Mouse (Mus musculus) embryonic facial prominence, embryonic 14.5 days (tissue): ENCODE measurements around the gene Macf1. TPM values are rescaled to one million over a fixed set of nuclear protein-coding genes. Genes with fewer than 3 reads are reported as not detected.

Experiments used
- ATAC-seq: fragments of 200-750 bp; cut with Nextera tagmentation; 2 replicates; pipeline ENCODE4 v1.8.0; 2017; ENCODE audit warnings: low read depth, moderate number of reproducible peaks, moderate TSS enrichment
- DNase-seq: peaks from one replicate; pipeline ENCODE4 v3.0.0-alpha.2; 2015; ENCODE audit warnings: low spot score
- H3K27ac ChIP-seq: fragments of 300-500 bp; sonication (generic); replicated peaks from 2 replicates; pipeline ENCODE4 v1.5.1; 2014; ENCODE audit warnings: low read depth, mild to moderate bottlenecking, low read length, moderate library complexity
- H3K27me3 ChIP-seq: fragments of 300-500 bp; sonication (generic); replicated peaks from 2 replicates; pipeline ENCODE4 v1.6.1; 2014; ENCODE audit warnings: low read length; ENCODE audit not compliant: control insufficient read depth, insufficient read depth
- H3K36me3 ChIP-seq: fragments of 300-500 bp; sonication (generic); 2 replicates; pipeline ENCODE4 v1.6.1; 2014; ENCODE audit warnings: low read length, mixed read lengths; ENCODE audit not compliant: control insufficient read depth, insufficient read depth
- H3K4me1 ChIP-seq: fragments of 300-500 bp; sonication (generic); 2 replicates; pipeline ENCODE4 v1.6.1; 2014; ENCODE audit warnings: antibody characterized with exemption, low read length; ENCODE audit not compliant: control insufficient read depth, insufficient read depth
- H3K4me2 ChIP-seq: fragments of 300-500 bp; sonication (generic); 2 replicates; pipeline ENCODE4 v1.6.1; 2014; ENCODE audit warnings: low read depth, mild to moderate bottlenecking, low read length, moderate library complexity, mixed read lengths
- H3K4me3 ChIP-seq: fragments of 300-500 bp; sonication (generic); 2 replicates; pipeline ENCODE4 v1.5.1; 2014; ENCODE audit warnings: low read depth, mild to moderate bottlenecking, low read length
- H3K9ac ChIP-seq: fragments of 300-500 bp; sonication (generic); 2 replicates; pipeline ENCODE4 v1.6.1; 2014; ENCODE audit warnings: low read depth, mild to moderate bottlenecking, low read length, moderate library complexity, mixed read lengths
- H3K9me3 ChIP-seq: fragments of 300-500 bp; sonication (generic); 2 replicates; pipeline ENCODE4 v1.6.1; 2016; ENCODE audit warnings: low read length; ENCODE audit not compliant: control insufficient read depth
- WGBS: fragments of 180-500 bp; shearing (Covaris S2); extraction: QIAGEN DNeasy Blood & Tissue Kit; methylation state at CpG from one replicate; pipeline ENCODE4 v1.1.7; 2014; 5-methylcytosine and 5-hydroxymethylcytosine counted together
- polyA plus RNA-seq: library from polyadenylated mRNA; unstranded; fragments of >200 nt; fragmentation: Nextera tagmentation; extraction: Ambion mirVana; gene quantifications from 2 replicates; pipeline ENCODE4 v1.2.1, GENCODE M21; 2014

Gene Macf1
- polyA plus RNA-seq, 1 experiment from 2014 or later, result 80.5 TPM

DNA sequence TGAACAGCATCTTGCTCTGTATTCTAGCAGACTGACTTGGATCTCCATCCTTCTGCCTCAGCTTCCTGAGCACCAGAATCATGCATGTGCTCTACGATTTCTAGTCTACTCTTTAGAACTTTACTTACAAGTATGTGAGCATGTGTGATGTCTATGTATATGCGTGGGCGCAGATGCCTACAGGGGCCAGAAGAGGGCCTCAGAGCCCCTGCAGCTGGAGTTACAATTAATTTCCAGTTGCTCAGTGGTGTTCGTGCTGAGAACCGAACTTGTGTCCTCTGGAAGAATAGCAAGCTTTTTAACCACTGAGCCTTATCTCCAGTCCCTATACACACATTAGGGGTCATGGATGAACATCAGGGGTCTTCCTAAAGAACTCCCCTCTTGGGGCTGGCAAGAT, 23.2 kb upstream of the Macf1 start:
- Histone ChIP-seq H3K4me2 (no peak overlapping the region), H3K4me1 (no peaks in the 10 kb centered on the region), H3K9me3 (no peaks in the 10 kb centered on the region), H3K9ac (no peak overlapping the region), H3K4me3 (no peak overlapping the region), H3K36me3 (peaks cover 13% of the 10 kb centered on the region), H3K27ac (no peak overlapping the region), H3K27me3 (no peaks in the 10 kb centered on the region)
- ATAC-seq (no peak), DNase-seq (no peak)
- 92% methylated on average over 5 of the region's 5 CpGs for WGBS

DNA sequence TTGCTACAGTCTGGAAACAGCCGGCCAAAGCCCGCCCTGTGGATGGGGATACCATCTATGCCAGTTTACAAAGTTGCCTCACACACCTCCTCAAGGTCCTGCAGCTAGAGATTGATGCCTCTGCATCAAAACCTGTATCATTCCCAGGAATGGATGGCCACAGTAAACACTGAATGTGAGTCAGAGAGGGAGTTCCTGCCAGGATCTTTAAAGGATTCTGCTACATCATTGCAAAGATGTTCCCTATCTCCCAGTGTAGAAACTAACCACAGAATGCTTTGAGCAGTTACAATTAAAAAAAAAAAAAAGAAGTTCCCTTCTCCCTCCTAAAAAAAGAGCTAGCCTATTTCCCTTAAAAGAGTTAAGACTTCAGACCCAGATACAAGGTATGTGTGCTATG, 21.2 kb upstream of the Macf1 start:
- no peaks in the 10 kb centered on the region for H3K9me3 ChIP-seq
- H3K4me2 ChIP-seq, result no peak overlapping the region
- no peaks in the 10 kb centered on the region for H3K36me3 ChIP-seq
- H3K27ac ChIP-seq, result no peak overlapping the region
- 90% methylated on average over 2 of the region's 2 CpGs for WGBS
- H3K4me3 ChIP-seq, result no peak overlapping the region
- H3K4me1 ChIP-seq, result no peaks in the 10 kb centered on the region
- ATAC-seq, result no peak
- no peaks in the 10 kb centered on the region for H3K27me3 ChIP-seq
- DNase-seq, result no peak
- H3K9ac ChIP-seq, result no peak overlapping the region

DNA sequence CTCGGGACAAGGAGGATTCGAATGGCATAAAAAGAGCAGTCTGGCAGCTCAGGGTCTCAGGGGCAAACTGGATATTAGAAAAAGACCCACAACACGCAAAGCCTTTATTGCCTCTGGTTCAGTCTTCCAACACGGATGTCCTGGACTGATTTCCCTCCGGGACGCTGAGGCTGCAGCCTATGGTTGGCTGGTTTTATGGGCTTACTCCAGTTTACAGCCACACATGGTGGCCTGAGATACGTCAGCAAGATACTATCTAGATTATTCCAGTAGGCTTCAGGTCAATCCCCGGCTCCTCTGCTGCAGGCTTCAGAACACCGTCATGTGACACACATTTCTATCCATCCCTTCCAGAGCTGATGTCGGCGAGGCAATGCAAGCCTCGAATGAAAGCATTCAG, 9.2 kb upstream of the Macf1 start:
- no peak for DNase-seq
- no peak for ATAC-seq
- 84% methylated on average over 12 of the region's 12 CpGs for WGBS
- H3K36me3 ChIP-seq, result no peaks in the 10 kb centered on the region
- no peaks in the 10 kb centered on the region for H3K27me3 ChIP-seq
- no peak overlapping the region for H3K9ac ChIP-seq
- H3K27ac ChIP-seq, result no peak overlapping the region
- H3K4me2 ChIP-seq, result no peak overlapping the region
- H3K9me3 ChIP-seq, result no peaks in the 10 kb centered on the region
- H3K4me3 ChIP-seq, result no peak overlapping the region
- no peaks in the 10 kb centered on the region for H3K4me1 ChIP-seq

GRCm38 (mm10) chr4:123692071-123692470, 7.9 kb upstream of the Macf1 start:
- Histone ChIP-seq H3K27me3 (no peaks in the 10 kb centered on the region), H3K36me3 (no peaks in the 10 kb centered on the region), H3K27ac (no peak overlapping the region), H3K4me3 (no peak overlapping the region), H3K9me3 (no peaks in the 10 kb centered on the region), H3K4me2 (no peak overlapping the region), H3K9ac (no peak overlapping the region), H3K4me1 (no peaks in the 10 kb centered on the region)
- 79% methylated on average over 3 of the region's 3 CpGs for WGBS
- ATAC-seq, result no peak
- no peak for DNase-seq

- Histone ChIP-seq H3K9ac (no peak overlapping the region), H3K4me1 (no peaks in the 10 kb centered on the region), H3K27ac (no peak overlapping the region), H3K4me2 (no peak overlapping the region), H3K36me3 (no peaks in the 10 kb centered on the region), H3K4me3 (no peak overlapping the region), H3K9me3 (no peaks in the 10 kb centered on the region), H3K27me3 (peaks cover 12% of the 10 kb centered on the region; the same call in 1 of the 2 replicates)
- WGBS, result 81% methylated on average over 10 of the region's 10 CpGs
- DNase-seq, result no peak
- ATAC-seq, result no peak
Measured at GRCm38 (mm10) chr4:123690311-123690710, 6.2 kb upstream of the Macf1 start.

DNA sequence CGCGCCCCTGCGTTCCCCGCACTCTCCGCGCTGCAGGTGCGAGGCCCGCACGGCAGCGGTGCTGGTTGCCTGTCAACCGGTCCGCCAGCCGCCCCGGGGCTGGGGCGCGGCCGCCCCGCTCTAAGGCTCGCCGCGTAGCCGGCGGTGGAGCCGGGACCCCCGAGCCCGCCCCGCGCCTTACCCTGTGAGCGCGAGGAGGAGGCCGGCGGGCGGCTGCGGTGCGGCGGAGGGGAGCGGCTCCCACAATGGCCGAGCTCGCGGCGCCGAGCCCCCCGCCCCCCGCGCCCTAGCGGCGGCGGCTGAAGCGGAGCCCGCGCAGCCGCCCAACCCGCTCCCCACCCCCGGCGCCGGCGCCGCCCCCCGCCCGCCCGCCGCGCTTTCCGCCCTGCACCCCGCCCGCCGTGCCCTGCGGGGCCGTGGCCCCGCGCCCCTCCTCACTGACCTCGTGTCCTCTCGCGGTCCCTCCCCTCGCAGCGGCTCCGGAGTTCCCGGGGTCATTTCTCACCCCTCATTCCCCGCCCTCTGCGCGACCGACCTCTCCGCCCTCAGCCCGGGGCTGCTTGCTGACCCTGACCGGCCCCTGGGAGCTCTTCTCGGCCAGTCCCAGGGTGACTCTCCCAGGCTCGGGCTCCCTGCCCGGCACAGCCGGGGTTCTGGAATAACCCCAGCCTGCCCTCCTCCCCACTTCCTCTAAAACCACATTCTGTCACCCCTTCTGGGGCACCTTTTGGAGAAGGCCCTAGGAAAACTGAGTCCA, 3.0 kb upstream of the Macf1 start:
- no peak for DNase-seq
- peak overlapping the region; percentile 25 for H3K27ac ChIP-seq

GRCm38 (mm10) chr4:123686368-123687024, 2.3 kb upstream of the Macf1 start:
- DNase-seq, result no peak
- no peak overlapping the region; the same call in 1 of the 2 replicates for H3K27ac ChIP-seq
- ATAC-seq, result peak; percentile 28; the same call in 1 of the 2 replicates

More for the DNA sequence above, 3.0 kb upstream of the Macf1 start:
- 0% methylated on average over 7 of the region's 89 CpGs for WGBS
- Histone ChIP-seq H3K4me3 (peak overlapping the region; percentile 84), H3K9ac (peak overlapping the region; percentile 77), H3K9me3 (no peaks in the 10 kb centered on the region), H3K4me2 (peak overlapping the region; percentile 100), H3K36me3 (0 out of 2 replicates have a peak, but pooled peaks cover 10% of the 10 kb centered on the region), H3K4me1 (no peaks in the 10 kb centered on the region), H3K27me3 (peaks cover 12% of the 10 kb centered on the region; the same call in 1 of the 2 replicates)
- peak; percentile 60 for ATAC-seq

DNA sequence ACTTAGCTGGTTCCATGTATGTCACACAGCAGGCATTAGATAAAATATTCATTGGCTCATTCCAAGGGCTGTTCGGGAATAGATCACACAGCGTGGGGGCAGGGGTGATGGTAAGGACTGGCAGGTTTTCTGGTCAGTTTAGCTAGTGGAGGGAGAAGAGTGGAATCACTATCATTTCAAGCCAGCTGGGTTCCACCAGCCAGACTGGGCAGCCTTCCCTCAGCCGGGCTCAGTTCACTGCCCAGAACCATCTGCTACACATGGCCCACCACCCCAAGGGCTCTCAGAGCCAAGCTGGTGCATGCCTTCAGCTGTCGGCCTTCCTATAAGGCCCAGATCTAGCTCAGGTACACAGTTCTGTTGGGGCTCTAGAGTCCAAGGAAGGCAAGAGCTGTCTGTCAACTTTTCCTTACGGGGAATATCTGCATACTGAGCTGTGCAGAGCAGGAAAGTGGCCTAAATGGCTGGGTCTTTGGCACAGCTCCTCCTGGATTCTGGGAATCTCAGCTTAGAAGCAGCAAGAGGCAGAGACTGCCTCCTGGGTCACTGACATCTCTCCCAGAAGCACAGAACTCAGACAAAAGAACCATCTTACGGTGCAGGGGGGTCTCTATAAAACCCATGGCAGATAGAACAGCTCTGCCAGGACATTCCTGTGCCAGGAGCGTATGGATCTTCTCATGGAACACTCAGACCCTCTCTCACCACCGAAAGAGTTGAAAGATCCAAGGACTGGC, 1.5 kb upstream of the Macf1 start:
- H3K27ac ChIP-seq, result no peak overlapping the region
- peaks cover 12% of the 10 kb centered on the region; the same call in 1 of the 2 replicates for H3K27me3 ChIP-seq
- H3K9ac ChIP-seq, result peak overlapping the region; percentile 77
- H3K4me2 ChIP-seq, result peak overlapping the region; percentile 100
- peaks cover 11% of the 10 kb centered on the region; the same call in 1 of the 2 replicates for H3K4me1 ChIP-seq
- no peaks in the 10 kb centered on the region for H3K9me3 ChIP-seq
- 0 out of 2 replicates have a peak, but pooled peaks cover 10% of the 10 kb centered on the region for H3K36me3 ChIP-seq
- H3K4me3 ChIP-seq, result peak overlapping the region; percentile 84
- DNase-seq (no peak), ATAC-seq (no peak)
- 45% methylated on average over 8 of the region's 8 CpGs for WGBS

More at GRCm38 (mm10) chr4:123686368-123687024, 2.3 kb upstream of the Macf1 start:
- H3K4me1 ChIP-seq, result peaks cover 3% of the 10 kb centered on the region; the same call in 1 of the 2 replicates
- no peaks in the 10 kb centered on the region for H3K9me3 ChIP-seq
- H3K36me3 ChIP-seq, result 0 out of 2 replicates have a peak, but pooled peaks cover 10% of the 10 kb centered on the region
- 2% methylated on average over 24 of the region's 56 CpGs for WGBS
- H3K9ac ChIP-seq, result peak overlapping the region; percentile 77
- H3K27me3 ChIP-seq, result peaks cover 12% of the 10 kb centered on the region; the same call in 1 of the 2 replicates
- H3K4me3 ChIP-seq, result peak overlapping the region; percentile 84
- H3K4me2 ChIP-seq, result peak overlapping the region; percentile 100
